Mouse (Mus musculus) A20 (cell line): ENCODE results near the gene Vps8.
A peak's percentile ranks its signal among the peaks of the same experiment; 100 is the strongest.
"Not testable (repeated sequence)": the region's sequence is repeated elsewhere in the genome, so short reads cannot be mapped to it uniquely, and the experiment has no call there.

Experiments used
- DNase-seq: peaks from one replicate; pipeline ENCODE4 v3.0.0-alpha.2; 2011; ENCODE audit warnings: low read depth, low spot score

The Vps8 gene

DNA sequence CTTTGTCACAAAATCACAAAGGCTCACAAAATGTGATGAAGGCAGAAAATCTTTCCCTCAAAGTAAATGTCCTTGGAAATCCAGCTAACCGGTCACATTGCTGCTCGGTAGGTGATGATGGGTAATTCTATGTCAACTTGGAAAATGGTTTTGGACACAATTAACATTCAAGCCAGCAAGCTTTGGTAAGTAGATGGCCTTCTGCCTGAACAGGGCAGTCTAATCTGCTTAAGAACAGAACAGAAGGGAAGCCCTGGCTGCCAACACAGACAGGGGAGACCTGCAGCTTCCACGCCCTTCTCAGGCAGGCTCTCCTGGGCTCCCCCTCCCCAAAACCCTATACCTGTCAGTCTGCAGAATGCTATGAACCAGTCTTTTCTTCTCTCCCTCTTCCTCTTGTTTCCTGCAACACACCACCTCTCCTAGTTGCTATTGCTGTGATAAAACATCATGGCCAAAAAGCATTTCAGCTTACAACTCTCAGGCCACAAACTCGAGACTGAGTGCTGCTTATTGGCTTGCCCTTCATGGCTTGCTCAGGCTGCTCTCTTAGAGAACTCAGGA, 242.6 kb downstream of the Vps8 start:
- DNase-seq, result no peak

DNA sequence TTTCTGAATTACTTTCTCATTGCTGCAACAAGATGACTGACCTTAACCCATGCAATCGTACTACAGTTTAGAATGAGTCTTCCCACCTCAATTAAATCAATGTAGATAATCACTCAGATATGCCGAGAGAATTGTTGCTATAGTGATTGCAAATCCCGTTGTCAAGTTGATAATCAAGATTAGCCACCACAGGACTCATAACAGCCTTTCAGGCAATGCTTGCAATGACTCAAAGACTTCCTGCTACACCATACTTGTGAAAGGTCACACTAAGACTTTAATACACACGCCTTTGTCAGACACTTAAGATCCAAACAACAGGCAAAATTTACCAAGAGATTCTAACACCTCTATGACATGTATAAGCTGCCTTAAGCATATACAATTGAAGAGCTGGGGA, 249.0 kb downstream of the Vps8 start:
- no peak for DNase-seq

GRCm38 (mm10) chr16:21673046-21673445, 250.1 kb downstream of the Vps8 start:
- DNase-seq, result not testable (repeated sequence)

GRCm38 (mm10) chr16:21673651-21674050, 250.7 kb downstream of the Vps8 start:
- DNase-seq, result not testable (repeated sequence)

DNA sequence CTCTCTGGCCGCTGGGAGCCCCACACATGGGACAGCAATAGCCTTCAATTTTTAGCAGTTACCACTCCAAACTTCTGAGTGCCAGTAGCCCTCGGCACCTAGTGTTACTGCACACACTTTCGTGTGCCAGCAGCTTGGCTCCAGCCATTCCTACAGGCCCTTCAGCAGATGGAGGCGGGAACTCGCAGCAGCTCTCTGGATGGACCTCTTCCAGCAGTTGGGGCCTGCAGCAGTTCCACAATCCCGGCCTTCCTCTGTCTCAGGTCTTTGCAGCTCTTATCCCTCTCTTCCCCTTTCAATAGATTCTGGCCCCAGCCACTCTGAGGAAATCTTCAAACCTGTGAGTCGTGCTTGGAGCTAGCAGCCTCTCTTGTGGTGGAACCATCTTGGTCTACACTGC, 253.9 kb downstream of the Vps8 start:
- no peak for DNase-seq

- no peak for DNase-seq
Measured at GRCm38 (mm10) chr16:21687406-21687805, 264.5 kb downstream of the Vps8 start.

DNA sequence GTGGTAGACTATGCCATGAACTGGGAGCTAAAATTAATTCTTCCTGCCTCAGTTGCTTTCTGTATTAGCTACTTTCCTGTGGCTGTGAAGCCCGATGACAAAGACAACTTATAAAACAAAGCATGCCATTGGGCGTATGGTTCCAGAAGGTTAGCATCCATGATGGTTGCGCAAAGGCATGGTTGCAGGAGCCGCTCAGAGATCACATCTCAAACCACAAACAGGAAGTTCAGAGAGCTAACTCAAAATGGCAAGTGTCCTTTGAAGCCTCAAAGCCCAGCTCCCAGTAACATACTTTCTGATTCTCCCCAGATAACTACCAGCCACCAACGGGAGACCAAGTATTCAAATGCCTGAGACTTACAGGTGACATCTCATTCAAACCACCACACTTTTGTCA, 266.2 kb downstream of the Vps8 start:
- DNase-seq, result no peak

DNA sequence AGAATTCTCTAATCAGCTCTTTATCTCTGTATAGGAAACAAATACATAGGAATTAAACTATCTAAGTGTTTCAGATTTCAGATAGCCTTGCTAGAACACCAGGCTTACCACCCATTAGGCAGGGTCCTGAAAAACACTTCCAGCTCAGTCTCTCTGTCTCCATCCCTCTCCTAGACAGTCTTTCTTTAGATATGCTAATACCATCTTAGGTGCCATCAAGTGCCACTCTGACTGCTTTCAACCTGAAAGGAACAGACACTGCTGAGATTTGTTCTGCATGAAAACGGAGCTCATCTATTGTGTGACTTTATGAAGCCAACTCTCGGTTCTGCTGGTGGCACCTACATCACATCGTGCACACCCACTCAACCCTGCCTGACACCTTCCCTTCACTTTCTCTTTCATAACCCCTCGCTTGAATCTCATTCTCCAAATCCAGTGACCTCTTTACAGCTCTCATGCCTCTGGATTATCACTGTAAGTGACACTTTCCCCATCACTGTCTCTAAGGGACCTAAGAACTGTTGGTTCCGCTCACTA, 267.4 kb downstream of the Vps8 start:
- peak; percentile 76 for DNase-seq

GRCm38 (mm10) chr16:21693981-21694462, 271.1 kb downstream of the Vps8 start:
- DNase-seq, result peak; percentile 87
